Mouse (Mus musculus) liver, adult (tissue): Measurements from ENCODE around the gene Cacng8.

Experiments
- GATA4 ChIP-seq: IDR thresholded peaks from 2 replicates; pipeline ENCODE4 v1.6.1; 2014; ENCODE audit warnings: mild to moderate bottlenecking, low read length; ENCODE audit not compliant: insufficient replicate concordance

The Cacng8 gene

GRCm38 (mm10) chr7:3448737-3449454 lies 58.4 kb downstream of the Cacng8 start:
- no peak for TF ChIP-seq GATA4

GRCm38 (mm10) chr7:3450671-3451070 lies 60.2 kb downstream of the Cacng8 start:
- TF ChIP-seq GATA4 = no peak

- TF ChIP-seq GATA4 = no peak
Observed at GRCm38 (mm10) chr7:3451161-3451560, 60.7 kb downstream of the Cacng8 start.

- TF ChIP-seq GATA4 = no peak
Observed at GRCm38 (mm10) chr7:3452821-3453485, 62.5 kb downstream of the Cacng8 start.

- no peak for TF ChIP-seq GATA4
Observed at GRCm38 (mm10) chr7:3453486-3454183, 63.2 kb downstream of the Cacng8 start.

GRCm38 (mm10) chr7:3457111-3457840 lies 66.8 kb downstream of the Cacng8 start:
- no peak for TF ChIP-seq GATA4

GRCm38 (mm10) chr7:3457841-3458217 lies 67.3 kb downstream of the Cacng8 start:
- TF ChIP-seq GATA4 = no peak

GRCm38 (mm10) chr7:3460261-3460660 lies 69.8 kb downstream of the Cacng8 start:
- TF ChIP-seq GATA4 = no peak

- no peak for TF ChIP-seq GATA4
Observed at GRCm38 (mm10) chr7:3463306-3463705, 72.8 kb downstream of the Cacng8 start.
